Mouse (Mus musculus) lung, embryonic 14.5 days (tissue): ENCODE measurements around the gene Hist1h2bf. TPM values are rescaled to one million over a fixed set of nuclear protein-coding genes. Genes with fewer than 3 reads are reported as not detected.
A peak's percentile ranks its signal among the peaks of the same experiment; 100 is the strongest.
"Not testable (repeated sequence)": the region's sequence is repeated elsewhere in the genome, so short reads cannot be mapped to it uniquely, and the experiment has no call there.

Source experiments
- ATAC-seq: fragments of 200-750 bp; cut with Nextera tagmentation; 2 replicates; pipeline ENCODE4 v1.8.0; 2017; ENCODE audit warnings: mild to moderate bottlenecking, moderate TSS enrichment, moderate library complexity; ENCODE audit not compliant: insufficient read depth
- DNase-seq: peaks from one replicate; pipeline ENCODE4 v3.0.0-alpha.2; 2015
- H3K27ac ChIP-seq: fragments of 300-500 bp; sonication (generic); 2 replicates; pipeline ENCODE4 v1.5.1; 2014; ENCODE audit warnings: low read depth, mild to moderate bottlenecking, moderate library complexity
- H3K27me3 ChIP-seq: fragments of 300-500 bp; sonication (generic); 2 replicates; pipeline ENCODE4 v1.6.1; 2014; ENCODE audit warnings: low read length, control low read depth; ENCODE audit not compliant: insufficient read depth
- H3K36me3 ChIP-seq: fragments of 300-500 bp; sonication (generic); 2 replicates; pipeline ENCODE4 v1.6.1; 2014; ENCODE audit warnings: control low read depth; ENCODE audit not compliant: insufficient read depth
- H3K4me1 ChIP-seq: fragments of 300-500 bp; sonication (generic); 2 replicates; pipeline ENCODE4 v1.6.1; 2014; ENCODE audit warnings: antibody characterized with exemption, control low read depth; ENCODE audit not compliant: insufficient read depth
- H3K4me2 ChIP-seq: fragments of 300-500 bp; sonication (generic); 2 replicates; pipeline ENCODE4 v1.6.1; 2014; ENCODE audit warnings: mild to moderate bottlenecking
- H3K4me3 ChIP-seq: fragments of 300-500 bp; sonication (generic); 2 replicates; pipeline ENCODE4 v1.5.1; 2014; ENCODE audit warnings: low read depth, low read length
- H3K9ac ChIP-seq: fragments of 300-500 bp; sonication (generic); 2 replicates; pipeline ENCODE4 v1.6.1; 2014
- H3K9me3 ChIP-seq: fragments of 300-500 bp; sonication (generic); 2 replicates; pipeline ENCODE4 v1.6.1; 2016; ENCODE audit warnings: low read depth, low read length, control low read depth
- CTCF ChIP-seq: IDR thresholded peaks from 2 replicates; pipeline ENCODE4 v1.5.1; 2016; ENCODE audit warnings: antibody characterized with exemption, low read depth
- WGBS: fragments of 180-500 bp; shearing (Covaris S2); extraction: QIAGEN DNeasy Blood & Tissue Kit; methylation state at CpG from one replicate; pipeline ENCODE4 v1.1.7; 2014; 5-methylcytosine and 5-hydroxymethylcytosine counted together
- polyA plus RNA-seq: library from polyadenylated mRNA; unstranded; fragments of >200 nt; fragmentation: Nextera tagmentation; extraction: Ambion mirVana; gene quantifications from 2 replicates; pipeline ENCODE4 v1.2.1, GENCODE M21; 2014

Hist1h2bf gene
- polyA plus RNA-seq, 1 experiment from 2014 or later, result 12.2 TPM

DNA sequence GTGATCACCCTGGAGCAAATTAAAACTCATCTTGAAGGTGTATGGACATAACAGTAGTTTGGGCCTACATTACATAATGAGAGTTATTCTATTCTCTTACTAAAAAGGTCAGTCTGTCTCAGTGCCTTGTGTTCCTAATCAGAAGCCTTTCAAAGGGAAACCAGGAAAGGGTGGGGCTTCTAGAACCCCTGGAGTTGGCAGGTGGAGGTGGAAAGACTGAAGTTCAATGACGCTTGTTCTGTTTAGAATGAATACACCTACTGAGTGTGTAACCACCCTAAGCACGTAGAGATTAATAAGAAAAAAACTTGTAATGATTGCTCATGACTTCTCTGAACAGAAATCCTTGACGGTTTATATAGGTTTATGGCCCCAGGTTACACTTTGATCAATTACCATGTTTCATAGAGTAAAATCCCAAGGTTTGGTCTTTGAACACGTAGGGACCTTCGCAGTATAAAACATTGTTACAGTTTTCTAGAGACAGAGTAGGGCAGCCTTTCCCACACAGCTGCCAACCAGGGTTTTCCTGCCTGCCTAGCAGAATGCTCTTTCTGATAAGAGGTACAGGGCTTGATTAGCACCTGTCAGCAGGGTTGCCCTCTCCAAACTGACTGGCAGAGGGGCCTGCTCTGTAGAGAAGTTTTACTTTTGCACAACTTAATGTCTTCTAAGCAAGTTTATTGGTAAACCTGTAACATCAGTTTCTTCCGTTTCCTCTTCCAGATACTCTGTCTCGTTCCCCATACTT lies 21.8 kb upstream of the Hist1h2bf start:
- no peaks in the 10 kb centered on the region for H3K36me3 ChIP-seq
- H3K27ac ChIP-seq, result no peak overlapping the region
- peaks cover 4% of the 10 kb centered on the region; the same call in 1 of the 2 replicates for H3K4me1 ChIP-seq
- DNase-seq, result no peak
- H3K9ac ChIP-seq, result no peak overlapping the region
- WGBS, result 85% methylated on average over 7 of the region's 7 CpGs
- H3K4me3 ChIP-seq, result no peak overlapping the region
- no peak for ATAC-seq
- no peak for TF ChIP-seq CTCF
- H3K9me3 ChIP-seq, result no peaks in the 10 kb centered on the region
- H3K27me3 ChIP-seq, result no peaks in the 10 kb centered on the region
- no peak overlapping the region for H3K4me2 ChIP-seq

DNA sequence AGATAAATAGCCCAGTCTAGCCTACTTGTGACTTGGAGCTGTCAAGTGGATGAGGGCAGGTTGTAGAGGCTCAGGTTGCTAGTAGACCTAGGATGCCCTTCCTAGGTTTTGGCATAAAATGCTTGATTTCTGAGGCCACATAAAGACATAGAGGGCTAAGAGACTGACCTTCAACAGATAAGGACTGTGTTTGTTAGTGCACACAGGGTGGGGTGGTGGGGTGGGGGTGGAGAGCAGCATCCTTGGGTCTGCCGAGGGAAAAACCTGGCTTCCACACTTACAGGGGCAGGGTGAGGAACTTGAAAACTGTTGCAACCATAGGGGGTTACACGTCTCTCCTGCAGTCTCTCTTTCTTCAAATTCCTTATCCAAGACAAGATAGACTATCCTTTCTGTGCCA lies 21.2 kb upstream of the Hist1h2bf start:
- WGBS, result 72% methylated on average over 2 of the region's 2 CpGs
- Histone ChIP-seq H3K27ac (no peak overlapping the region), H3K9ac (no peak overlapping the region), H3K27me3 (no peaks in the 10 kb centered on the region), H3K4me1 (peaks cover 4% of the 10 kb centered on the region; the same call in 1 of the 2 replicates), H3K4me2 (no peak overlapping the region), H3K4me3 (no peak overlapping the region), H3K9me3 (no peaks in the 10 kb centered on the region), H3K36me3 (no peaks in the 10 kb centered on the region)
- TF ChIP-seq CTCF, result no peak
- ATAC-seq, result no peak
- DNase-seq, result no peak

DNA sequence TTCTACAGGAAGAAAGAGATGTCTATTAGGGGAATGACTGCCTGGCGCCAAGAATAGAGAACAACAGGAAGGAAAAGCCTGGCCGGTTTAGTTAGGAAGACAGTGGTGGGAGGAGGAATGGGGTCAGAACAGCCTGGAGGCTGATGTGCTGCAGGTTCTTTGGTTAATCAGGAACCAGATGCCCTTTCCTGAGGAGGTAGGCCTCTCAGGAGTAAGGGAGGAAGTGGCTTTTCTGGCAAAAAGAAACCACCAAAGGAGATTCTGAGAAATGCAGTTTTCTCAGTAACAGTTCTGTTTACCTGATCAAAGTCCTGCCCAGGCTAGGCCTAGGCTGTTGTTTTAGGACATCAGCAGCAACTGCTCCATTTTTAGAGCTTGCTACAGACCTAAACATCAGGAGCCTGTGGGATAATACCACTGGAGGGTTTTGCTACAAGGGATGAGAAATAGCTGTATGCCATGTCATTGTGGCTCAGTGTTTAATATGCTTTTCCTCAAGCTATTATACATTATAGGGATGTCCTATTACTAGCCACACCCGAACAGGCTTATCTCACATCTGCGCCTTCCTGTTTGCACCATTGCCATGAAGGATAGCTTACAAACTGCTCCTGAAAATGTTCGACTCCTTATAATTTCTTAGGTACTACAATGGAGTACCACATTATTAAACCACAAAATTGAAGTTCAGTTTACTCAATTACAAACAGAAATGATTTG lies 19.2 kb upstream of the Hist1h2bf start:
- no peaks in the 10 kb centered on the region for H3K36me3 ChIP-seq
- ATAC-seq (no peak), DNase-seq (peak; percentile 37)
- H3K4me1 ChIP-seq, result peaks cover 4% of the 10 kb centered on the region; the same call in 1 of the 2 replicates
- peak overlapping the region; percentile 83 for H3K27ac ChIP-seq
- no peaks in the 10 kb centered on the region for H3K9me3 ChIP-seq
- H3K4me3 ChIP-seq, result no peak overlapping the region
- H3K9ac ChIP-seq, result peak overlapping the region; percentile 20; the same call in 1 of the 2 replicates
- TF ChIP-seq CTCF, result no peak
- no peak overlapping the region for H3K4me2 ChIP-seq
- WGBS, result 70% methylated on average over 5 of the region's 5 CpGs
- H3K27me3 ChIP-seq, result no peaks in the 10 kb centered on the region

DNA sequence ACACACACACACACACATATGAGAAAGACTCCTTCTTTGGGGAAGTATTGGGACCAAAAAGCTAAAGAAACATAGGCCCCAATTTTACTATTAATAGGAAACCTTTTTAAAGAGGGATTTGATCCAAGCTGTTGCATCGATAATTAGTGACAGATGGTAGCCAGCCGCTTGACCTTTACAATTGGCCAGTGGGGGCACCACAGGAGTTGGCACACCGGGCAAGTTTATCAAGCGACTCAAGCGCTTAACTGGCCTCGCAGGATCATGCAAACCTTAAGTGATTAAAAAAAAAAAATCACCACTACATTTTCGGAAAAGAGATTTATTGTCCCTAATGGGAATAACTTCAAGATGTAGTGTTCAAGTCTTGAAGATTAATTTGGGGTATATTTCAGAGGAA lies 18.6 kb upstream of the Hist1h2bf start:
- Histone ChIP-seq H3K9ac (peak overlapping the region; percentile 20; the same call in 1 of the 2 replicates), H3K27me3 (no peaks in the 10 kb centered on the region), H3K4me3 (no peak overlapping the region), H3K27ac (peak overlapping the region; percentile 83; the same call in 1 of the 2 replicates), H3K4me1 (peaks cover 4% of the 10 kb centered on the region; the same call in 1 of the 2 replicates), H3K4me2 (no peak overlapping the region), H3K9me3 (no peaks in the 10 kb centered on the region), H3K36me3 (no peaks in the 10 kb centered on the region)
- TF ChIP-seq CTCF, result no peak
- 84% methylated on average over 7 of the region's 7 CpGs for WGBS
- ATAC-seq (no peak), DNase-seq (no peak)

DNA sequence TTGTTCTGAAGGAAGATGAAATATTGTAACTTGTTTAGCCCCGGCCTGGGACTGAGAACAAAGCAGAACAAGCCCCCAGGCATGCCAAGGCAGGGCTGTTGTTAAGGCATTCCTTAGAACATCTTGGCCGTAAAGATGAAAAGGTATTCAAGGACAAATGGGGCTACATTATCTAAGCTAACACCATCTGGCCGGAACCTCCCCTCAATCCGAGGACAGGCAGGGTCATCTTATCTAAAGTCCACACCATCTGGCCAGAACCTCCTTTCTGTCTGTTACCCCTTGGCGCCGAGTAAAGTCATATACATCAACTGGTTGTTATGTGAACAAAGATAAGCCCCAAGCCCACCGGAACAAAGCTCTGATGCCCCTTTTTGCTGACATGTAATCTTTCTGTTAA lies 17.9 kb upstream of the Hist1h2bf start:
- not testable (repeated sequence) for DNase-seq, H3K9me3 ChIP-seq, H3K4me1 ChIP-seq, H3K4me2 ChIP-seq, ATAC-seq, H3K36me3 ChIP-seq, H3K27ac ChIP-seq, H3K4me3 ChIP-seq, H3K9ac ChIP-seq, H3K27me3 ChIP-seq
- 70% methylated on average over 6 of the region's 7 CpGs for WGBS

DNA sequence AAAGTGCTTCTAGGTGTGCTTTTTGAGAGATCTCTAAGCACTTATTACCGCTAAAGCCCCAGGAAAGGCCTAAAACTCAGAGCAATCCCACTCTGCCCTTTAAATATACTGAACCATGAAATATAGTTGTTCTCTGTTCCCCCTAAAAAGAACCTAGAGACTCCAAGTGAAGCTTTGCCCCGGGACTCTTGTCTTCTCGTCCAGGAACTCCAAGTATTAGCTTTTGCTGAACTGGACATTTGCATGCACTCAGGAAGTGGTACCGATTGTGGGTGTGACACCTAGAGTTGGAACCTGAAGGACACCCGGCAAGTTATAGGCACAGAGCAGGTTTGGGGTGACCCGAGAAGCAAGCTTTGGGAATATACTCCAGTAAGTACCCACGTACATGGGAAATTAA lies 17.2 kb upstream of the Hist1h2bf start:
- H3K4me3 ChIP-seq, result no peak overlapping the region
- H3K4me1 ChIP-seq, result peaks cover 4% of the 10 kb centered on the region; the same call in 1 of the 2 replicates
- H3K27ac ChIP-seq, result no peak overlapping the region
- 87% methylated on average over 7 of the region's 7 CpGs for WGBS
- ATAC-seq (no peak), DNase-seq (no peak)
- H3K9me3 ChIP-seq, result no peaks in the 10 kb centered on the region
- TF ChIP-seq CTCF, result no peak
- no peak overlapping the region for H3K9ac ChIP-seq
- no peak overlapping the region for H3K4me2 ChIP-seq
- no peaks in the 10 kb centered on the region for H3K36me3 ChIP-seq
- no peaks in the 10 kb centered on the region for H3K27me3 ChIP-seq

DNA sequence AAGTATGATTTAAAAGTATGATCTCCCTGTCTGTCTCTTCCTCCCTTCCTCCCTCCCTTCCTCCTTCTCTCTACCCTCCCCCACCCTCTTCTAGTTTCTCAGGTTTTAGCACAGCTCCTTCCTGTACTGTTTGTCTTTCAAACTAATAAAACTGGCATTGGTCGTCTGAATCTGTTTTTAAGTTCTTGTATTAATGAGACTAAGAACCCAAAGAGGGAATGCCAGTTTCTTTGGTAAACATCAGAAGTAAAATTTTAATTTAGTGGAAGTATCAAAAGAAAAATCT lies 12.9 kb upstream of the Hist1h2bf start:
- 4% methylated on average over 1 of the region's 1 CpGs for WGBS
- Histone ChIP-seq H3K4me1 (peaks cover 12% of the 10 kb centered on the region), H3K4me2 (peak overlapping the region; percentile 90), H3K27me3 (no peaks in the 10 kb centered on the region), H3K27ac (peak overlapping the region; percentile 99), H3K9me3 (no peaks in the 10 kb centered on the region), H3K36me3 (no peaks in the 10 kb centered on the region), H3K9ac (peak overlapping the region; percentile 69), H3K4me3 (peak overlapping the region; percentile 50)
- DNase-seq (peak; percentile 28), ATAC-seq (no peak)
- no peak for TF ChIP-seq CTCF
